Mouse (Mus musculus): ENCODE data around the gene Pakap. TPM values are rescaled to one million over a fixed set of nuclear protein-coding genes. Genes with fewer than 3 reads are reported as not detected.

Pakap gene
- polyA plus RNA-seq, 1 experiment from 2014 or later: 5.1 TPM

GRCm38 (mm10) chr4:57839343-57839742 lies 271.4 kb downstream of the Pakap start:
- Histone ChIP-seq H3K4me1 (replicated peaks; ENCODE audit: control insufficient read depth, insufficient read depth, low read length) (no peaks in the 10 kb centered on the region), H3K36me3 (ENCODE audit: control insufficient read depth, insufficient read depth, low read length) (no peaks in the 10 kb centered on the region), H3K9ac (ENCODE audit: low read depth, low read length) (no peak overlapping the region), H3K4me2 (no peak overlapping the region), H3K4me3 (ENCODE audit: low read depth, low read length) (no peak overlapping the region), H3K27me3 (replicated peaks; ENCODE audit: control insufficient read depth, insufficient read depth, low read length) (no peaks in the 10 kb centered on the region), H3K9me3 (ENCODE audit: control insufficient read depth, low read length) (no peaks in the 10 kb centered on the region), H3K27ac (ENCODE audit: low read depth, low read length) (no peak overlapping the region)
- DNase-seq (ENCODE audit: low spot score) (no peak), ATAC-seq (replicated peaks; ENCODE audit: low FRiP score) (no peak)
- WGBS: 48% methylated on average over 4 of the region's 4 CpGs

- WGBS: 51% methylated on average over 1 of the region's 1 CpGs
- H3K4me2 ChIP-seq: no peak overlapping the region
- no peaks in the 10 kb centered on the region for H3K9me3 ChIP-seq (ENCODE audit: control insufficient read depth, low read length)
- no peaks in the 10 kb centered on the region for H3K27me3 ChIP-seq (replicated peaks; ENCODE audit: control insufficient read depth, insufficient read depth, low read length)
- ATAC-seq (replicated peaks; ENCODE audit: low FRiP score) (no peak), DNase-seq (ENCODE audit: low spot score) (no peak)
- no peaks in the 10 kb centered on the region for H3K36me3 ChIP-seq (ENCODE audit: control insufficient read depth, insufficient read depth, low read length)
- no peak overlapping the region for H3K4me3 ChIP-seq (ENCODE audit: low read depth, low read length)
- H3K4me1 ChIP-seq (replicated peaks; ENCODE audit: control insufficient read depth, insufficient read depth, low read length): peaks cover 3% of the 10 kb centered on the region
- no peak overlapping the region for H3K27ac ChIP-seq (ENCODE audit: low read depth, low read length)
- no peak overlapping the region for H3K9ac ChIP-seq (ENCODE audit: low read depth, low read length)
Observed at GRCm38 (mm10) chr4:57841911-57842310, 273.9 kb downstream of the Pakap start.

- Histone ChIP-seq H3K4me1 (replicated peaks; ENCODE audit: control insufficient read depth, insufficient read depth, low read length) (peaks cover 9% of the 10 kb centered on the region), H3K4me2 (no peak overlapping the region), H3K36me3 (ENCODE audit: control insufficient read depth, insufficient read depth, low read length) (no peaks in the 10 kb centered on the region), H3K27me3 (replicated peaks; ENCODE audit: control insufficient read depth, insufficient read depth, low read length) (no peaks in the 10 kb centered on the region), H3K27ac (ENCODE audit: low read depth, low read length) (no peak overlapping the region), H3K9ac (ENCODE audit: low read depth, low read length) (no peak overlapping the region), H3K9me3 (ENCODE audit: control insufficient read depth, low read length) (no peaks in the 10 kb centered on the region), H3K4me3 (ENCODE audit: low read depth, low read length) (no peak overlapping the region)
- no peak for ATAC-seq (replicated peaks; ENCODE audit: low FRiP score)
- no peak for DNase-seq (ENCODE audit: low spot score)
- 72% methylated on average over 11 of the region's 11 CpGs for WGBS
Observed at GRCm38 (mm10) chr4:57842472-57843305, 274.7 kb downstream of the Pakap start.

- H3K27ac ChIP-seq (ENCODE audit: low read depth, low read length): 0 out of 2 replicates have a peak overlapping the region, but pooled peaks have one; percentile 1
- 17% methylated on average over 10 of the region's 10 CpGs for WGBS
- H3K4me3 ChIP-seq (ENCODE audit: low read depth, low read length): peak overlapping the region; percentile 16
- H3K4me1 ChIP-seq (replicated peaks; ENCODE audit: control insufficient read depth, insufficient read depth, low read length): peaks cover 9% of the 10 kb centered on the region
- ATAC-seq (replicated peaks; ENCODE audit: low FRiP score): no peak
- H3K9me3 ChIP-seq (ENCODE audit: control insufficient read depth, low read length): no peaks in the 10 kb centered on the region
- peak overlapping the region; percentile 36 for H3K4me2 ChIP-seq
- H3K9ac ChIP-seq (ENCODE audit: low read depth, low read length): no peak overlapping the region
- no peaks in the 10 kb centered on the region for H3K36me3 ChIP-seq (ENCODE audit: control insufficient read depth, insufficient read depth, low read length)
- H3K27me3 ChIP-seq (replicated peaks; ENCODE audit: control insufficient read depth, insufficient read depth, low read length): no peaks in the 10 kb centered on the region
- peak; percentile 45 for DNase-seq (ENCODE audit: low spot score)
Observed at GRCm38 (mm10) chr4:57845031-57845431, 277.1 kb downstream of the Pakap start.

GRCm38 (mm10) chr4:57845541-57846210 lies 277.7 kb downstream of the Pakap start:
- H3K27me3 ChIP-seq (replicated peaks; ENCODE audit: control insufficient read depth, insufficient read depth, low read length): no peaks in the 10 kb centered on the region
- H3K36me3 ChIP-seq (ENCODE audit: control insufficient read depth, insufficient read depth, low read length): no peaks in the 10 kb centered on the region
- ATAC-seq (replicated peaks; ENCODE audit: low FRiP score): no peak
- H3K4me3 ChIP-seq (ENCODE audit: low read depth, low read length): peak overlapping the region; percentile 16
- H3K9me3 ChIP-seq (ENCODE audit: control insufficient read depth, low read length): no peaks in the 10 kb centered on the region
- peak overlapping the region; percentile 1; the same call in 1 of the 2 replicates for H3K27ac ChIP-seq (ENCODE audit: low read depth, low read length)
- no peak for DNase-seq (ENCODE audit: low spot score)
- peak overlapping the region; percentile 36 for H3K4me2 ChIP-seq
- H3K9ac ChIP-seq (ENCODE audit: low read depth, low read length): 0 out of 2 replicates have a peak overlapping the region, but pooled peaks have one; percentile 15
- 50% methylated on average over 12 of the region's 12 CpGs for WGBS
- H3K4me1 ChIP-seq (replicated peaks; ENCODE audit: control insufficient read depth, insufficient read depth, low read length): peaks cover 9% of the 10 kb centered on the region

GRCm38 (mm10) chr4:57846381-57846990 lies 278.5 kb downstream of the Pakap start:
- 44% methylated on average over 12 of the region's 12 CpGs for WGBS
- H3K27ac ChIP-seq (ENCODE audit: low read depth, low read length): peak overlapping the region; percentile 50; the same call in 1 of the 2 replicates
- no peaks in the 10 kb centered on the region for H3K27me3 ChIP-seq (replicated peaks; ENCODE audit: control insufficient read depth, insufficient read depth, low read length)
- no peaks in the 10 kb centered on the region for H3K36me3 ChIP-seq (ENCODE audit: control insufficient read depth, insufficient read depth, low read length)
- ATAC-seq (replicated peaks; ENCODE audit: low FRiP score) (no peak), DNase-seq (ENCODE audit: low spot score) (no peak)
- no peaks in the 10 kb centered on the region for H3K9me3 ChIP-seq (ENCODE audit: control insufficient read depth, low read length)
- H3K4me3 ChIP-seq (ENCODE audit: low read depth, low read length): no peak overlapping the region
- H3K4me1 ChIP-seq (replicated peaks; ENCODE audit: control insufficient read depth, insufficient read depth, low read length): peaks cover 9% of the 10 kb centered on the region
- no peak overlapping the region for H3K9ac ChIP-seq (ENCODE audit: low read depth, low read length)
- peak overlapping the region; percentile 36 for H3K4me2 ChIP-seq

GRCm38 (mm10) chr4:57846991-57847422 lies 279.0 kb downstream of the Pakap start:
- Histone ChIP-seq H3K9me3 (ENCODE audit: control insufficient read depth, low read length) (no peaks in the 10 kb centered on the region), H3K27me3 (replicated peaks; ENCODE audit: control insufficient read depth, insufficient read depth, low read length) (no peaks in the 10 kb centered on the region), H3K27ac (ENCODE audit: low read depth, low read length) (peak overlapping the region; percentile 50; the same call in 1 of the 2 replicates), H3K4me1 (replicated peaks; ENCODE audit: control insufficient read depth, insufficient read depth, low read length) (peaks cover 9% of the 10 kb centered on the region), H3K9ac (ENCODE audit: low read depth, low read length) (no peak overlapping the region), H3K36me3 (ENCODE audit: control insufficient read depth, insufficient read depth, low read length) (no peaks in the 10 kb centered on the region), H3K4me3 (ENCODE audit: low read depth, low read length) (no peak overlapping the region), H3K4me2 (peak overlapping the region; percentile 36)
- 39% methylated on average over 8 of the region's 8 CpGs for WGBS
- DNase-seq (ENCODE audit: low spot score): no peak
- ATAC-seq (replicated peaks; ENCODE audit: low FRiP score): no peak; the same call in 1 of the 2 replicates

GRCm38 (mm10) chr4:57847676-57848075 lies 279.7 kb downstream of the Pakap start:
- DNase-seq (ENCODE audit: low spot score): no peak
- H3K4me3 ChIP-seq (ENCODE audit: low read depth, low read length): no peak overlapping the region
- 87% methylated on average over 3 of the region's 3 CpGs for WGBS
- no peaks in the 10 kb centered on the region for H3K27me3 ChIP-seq (replicated peaks; ENCODE audit: control insufficient read depth, insufficient read depth, low read length)
- peaks cover 9% of the 10 kb centered on the region for H3K4me1 ChIP-seq (replicated peaks; ENCODE audit: control insufficient read depth, insufficient read depth, low read length)
- no peaks in the 10 kb centered on the region for H3K9me3 ChIP-seq (ENCODE audit: control insufficient read depth, low read length)
- H3K4me2 ChIP-seq: peak overlapping the region; percentile 36
- H3K9ac ChIP-seq (ENCODE audit: low read depth, low read length): no peak overlapping the region
- H3K36me3 ChIP-seq (ENCODE audit: control insufficient read depth, insufficient read depth, low read length): no peaks in the 10 kb centered on the region
- peak overlapping the region; percentile 50; the same call in 1 of the 2 replicates for H3K27ac ChIP-seq (ENCODE audit: low read depth, low read length)
- no peak for ATAC-seq (replicated peaks; ENCODE audit: low FRiP score)
